Comparison of ENCODE assay signal across 8 mouse cellular contexts in the genomic region with DNA sequence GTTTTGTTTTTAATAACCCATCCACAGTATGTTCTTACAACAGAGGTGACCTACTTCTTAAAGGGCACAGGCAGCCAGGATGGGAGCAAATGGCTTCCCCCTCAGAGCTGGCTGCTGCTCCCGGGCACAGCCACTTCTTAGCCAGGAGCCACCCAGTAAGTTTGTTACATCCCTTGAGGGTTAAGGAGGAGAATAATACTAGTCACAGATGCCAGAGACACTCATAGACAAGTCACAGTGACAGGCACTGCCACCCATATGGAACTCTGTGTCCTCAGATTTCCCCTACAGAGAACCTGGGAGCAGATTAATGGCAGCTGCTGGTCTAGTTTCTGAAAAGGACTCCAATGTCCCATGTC. TPM values are rescaled to one million over a fixed set of nuclear protein-coding genes. Genes with fewer than 3 reads are reported as not detected.
A peak's percentile ranks its signal among the peaks of the same experiment; 100 is the strongest.
DNase-seq lines count a peak whose midpoint lies in the region; ATAC-seq and TF ChIP-seq lines count a peak whose summit lies in the region.

No protein-coding gene starts in this region.

- TF ChIP-seq CTCF in lung, adult 2 months (IDR thresholded peaks at IDR 0.05; ENCODE audit: insufficient read depth, low read length) = no peak

- H3K9ac ChIP-seq in embryonic facial prominence, embryonic 14.5 days (ENCODE audit: low read depth, low read length) = peak overlapping the region; percentile 68
- peak overlapping the region; percentile 53 for H3K9ac ChIP-seq in intestine, embryonic 14.5 days (ENCODE audit: low read length)
- no peak overlapping the region for H3K9ac ChIP-seq in neural tube, embryonic 12.5 days

- H3K4me3 ChIP-seq in lung, adult 2 months (replicated peaks; ENCODE audit: extremely low read depth, low read depth, low read length) = peak overlapping the region; percentile 37
- peak overlapping the region; percentile 12; the same call in 1 of the 2 replicates for H3K4me3 ChIP-seq in embryonic facial prominence, embryonic 14.5 days (ENCODE audit: low read depth, low read length)
- H3K4me3 ChIP-seq in intestine, embryonic 14.5 days (ENCODE audit: low read depth, low read length) = peak overlapping the region; percentile 33
- H3K4me3 ChIP-seq in neural tube, embryonic 12.5 days = no peak overlapping the region; the same call in 1 of the 2 replicates

- H3K4me1 ChIP-seq in lung, adult 2 months (ENCODE audit: control insufficient read depth, insufficient read depth, low read length) = peaks cover 9% of the 10 kb centered on the region
- peaks cover 29% of the 10 kb centered on the region for H3K4me1 ChIP-seq in embryonic facial prominence, embryonic 14.5 days (ENCODE audit: control insufficient read depth, insufficient read depth, low read length)
- H3K4me1 ChIP-seq in intestine, embryonic 14.5 days (replicated peaks; ENCODE audit: control insufficient read depth, insufficient read depth, low read length) = peaks cover 28% of the 10 kb centered on the region
- H3K4me1 ChIP-seq in neural tube, embryonic 12.5 days = peaks cover 34% of the 10 kb centered on the region

- DNase-seq in lung, adult 2 months = no peak
- no peak for DNase-seq in lung, postnatal 36 days
- no peak for DNase-seq in embryonic facial prominence, embryonic 14.5 days (ENCODE audit: low spot score)
- no peak for DNase-seq in intestine, embryonic 14.5 days (ENCODE audit: low spot score)
- DNase-seq in cerebellum, adult 9-10 months = no peak
- no peak for DNase-seq in cerebellum, adult 11-12 months
- DNase-seq in spleen, postnatal 36 days (ENCODE audit: low spot score in 2 of 2) = no peak

- H3K36me3 ChIP-seq in embryonic facial prominence, embryonic 14.5 days (ENCODE audit: control insufficient read depth, insufficient read depth, low read length) = peaks cover 6% of the 10 kb centered on the region
- H3K36me3 ChIP-seq in intestine, embryonic 14.5 days (ENCODE audit: control insufficient read depth, insufficient read depth, low read length) = peaks cover 6% of the 10 kb centered on the region
- no peaks in the 10 kb centered on the region for H3K36me3 ChIP-seq in neural tube, embryonic 12.5 days

- H3K4me2 ChIP-seq in embryonic facial prominence, embryonic 14.5 days (ENCODE audit: low read depth, low read length) = peak overlapping the region; percentile 80
- H3K4me2 ChIP-seq in intestine, embryonic 14.5 days (ENCODE audit: low read length) = peak overlapping the region; percentile 54
- peak overlapping the region; percentile 58 for H3K4me2 ChIP-seq in neural tube, embryonic 12.5 days (replicated peaks)

- 17% methylated on average over 1 of the region's 1 CpGs for WGBS in lung, adult 2 months
- WGBS in embryonic facial prominence, embryonic 14.5 days = 33% methylated on average over 1 of the region's 1 CpGs
- WGBS in intestine, embryonic 14.5 days = 50% methylated on average over 1 of the region's 1 CpGs
- 31% methylated on average over 1 of the region's 1 CpGs for WGBS in neural tube, embryonic 12.5 days

- TF ChIP-seq POLR2A in lung, adult 2 months (IDR thresholded peaks at IDR 0.05; ENCODE audit: borderline replicate concordance, extremely low read depth, low read depth, low read length) = no peak

- H3K27me3 ChIP-seq in embryonic facial prominence, embryonic 14.5 days (replicated peaks; ENCODE audit: control insufficient read depth, insufficient read depth, low read length) = no peaks in the 10 kb centered on the region
- H3K27me3 ChIP-seq in intestine, embryonic 14.5 days (replicated peaks; ENCODE audit: control insufficient read depth, insufficient read depth, low read length) = no peaks in the 10 kb centered on the region
- H3K27me3 ChIP-seq in neural tube, embryonic 12.5 days (replicated peaks) = no peaks in the 10 kb centered on the region

- no peaks in the 10 kb centered on the region for H3K9me3 ChIP-seq in embryonic facial prominence, embryonic 14.5 days (ENCODE audit: control insufficient read depth, low read length)
- H3K9me3 ChIP-seq in intestine, embryonic 14.5 days (ENCODE audit: control insufficient read depth, low read length) = no peaks in the 10 kb centered on the region
- no peaks in the 10 kb centered on the region for H3K9me3 ChIP-seq in neural tube, embryonic 12.5 days

- ATAC-seq in embryonic facial prominence, embryonic 14.5 days (ENCODE audit: low read depth) = peak; percentile 2
- ATAC-seq in intestine, embryonic 14.5 days (replicated peaks; ENCODE audit: low FRiP score, low TSS enrichment, low read depth) = peak; percentile 7; the same call in 1 of the 2 replicates
- 0 out of 2 replicates have a peak, but pooled peaks have one; percentile 5 for ATAC-seq in neural tube, embryonic 12.5 days (ENCODE audit: low FRiP score, low read depth)

- H3K27ac ChIP-seq in embryonic facial prominence, embryonic 14.5 days (replicated peaks; ENCODE audit: low read depth, low read length) = peak overlapping the region; percentile 99
- H3K27ac ChIP-seq in intestine, embryonic 14.5 days (ENCODE audit: low read depth) = peak overlapping the region; percentile 97
- H3K27ac ChIP-seq in neural tube, embryonic 12.5 days = peak overlapping the region; percentile 91

RNA-seq across cellular contexts. Expression of gene Ubc, which starts 2.6 kb away (rescaled TPM):
- polyA plus RNA-seq in lung, adult 2 months (2012; rRNA removed) = 705 and 874 TPM in 2 replicates
- 879 and 1,077 TPM in 2 replicates for polyA plus RNA-seq in embryonic facial prominence, embryonic 14.5 days (2014; fragmentation: Nextera tagmentation; extraction: Ambion mirVana)
- 949 and 989 TPM in 2 replicates for polyA plus RNA-seq in intestine, embryonic 14.5 days (2014; fragmentation: Nextera tagmentation; extraction: Ambion mirVana)
- 1,083 and 1,154 TPM in 2 replicates for polyA plus RNA-seq in neural tube, embryonic 12.5 days (2016; fragmentation: Nextera tagmentation; extraction: Ambion mirVana)

RNA-seq across cellular contexts. Expression of gene Gm10382, which starts 3.5 kb away (rescaled TPM):
- polyA plus RNA-seq in lung, adult 2 months (2012; rRNA removed) = 0.20 and 0.25 TPM in 2 replicates
- 0.24 TPM in 1 of 2 replicates, not detected in the other for polyA plus RNA-seq in embryonic facial prominence, embryonic 14.5 days (2014; fragmentation: Nextera tagmentation; extraction: Ambion mirVana)
- polyA plus RNA-seq in intestine, embryonic 14.5 days (2014; fragmentation: Nextera tagmentation; extraction: Ambion mirVana) = 0.15 and 0.30 TPM in 2 replicates
- 0.92 and 1.1 TPM in 2 replicates for polyA plus RNA-seq in neural tube, embryonic 12.5 days (2016; fragmentation: Nextera tagmentation; extraction: Ambion mirVana)

RNA-seq across cellular contexts. Expression of gene Dhx37, which starts 41.3 kb away (rescaled TPM):
- 11.1 and 13.4 TPM in 2 replicates for polyA plus RNA-seq in lung, adult 2 months (2012; rRNA removed)
- 4.8 and 5.4 TPM in 2 replicates for polyA plus RNA-seq in embryonic facial prominence, embryonic 14.5 days (2014; fragmentation: Nextera tagmentation; extraction: Ambion mirVana)
- polyA plus RNA-seq in intestine, embryonic 14.5 days (2014; fragmentation: Nextera tagmentation; extraction: Ambion mirVana) = 9.6 and 11.3 TPM in 2 replicates
- 15.0 and 15.6 TPM in 2 replicates for polyA plus RNA-seq in neural tube, embryonic 12.5 days (2016; fragmentation: Nextera tagmentation; extraction: Ambion mirVana)

RNA-seq across cellular contexts. Expression of gene Bri3bp, which starts 48.8 kb away (rescaled TPM):
- 5.0 and 8.2 TPM in 2 replicates for polyA plus RNA-seq in lung, adult 2 months (2012; rRNA removed)
- polyA plus RNA-seq in embryonic facial prominence, embryonic 14.5 days (2014; fragmentation: Nextera tagmentation; extraction: Ambion mirVana) = 28.8 and 29.3 TPM in 2 replicates
- polyA plus RNA-seq in intestine, embryonic 14.5 days (2014; fragmentation: Nextera tagmentation; extraction: Ambion mirVana) = 48.4 and 50.9 TPM in 2 replicates
- polyA plus RNA-seq in neural tube, embryonic 12.5 days (2016; fragmentation: Nextera tagmentation; extraction: Ambion mirVana) = 37.0 and 39.2 TPM in 2 replicates

RNA-seq across cellular contexts. Expression of gene Scarb1, which starts 51.7 kb away (rescaled TPM):
- 173 and 196 TPM in 2 replicates for polyA plus RNA-seq in lung, adult 2 months (2012; rRNA removed)
- polyA plus RNA-seq in embryonic facial prominence, embryonic 14.5 days (2014; fragmentation: Nextera tagmentation; extraction: Ambion mirVana) = 44.4 and 47.9 TPM in 2 replicates
- polyA plus RNA-seq in intestine, embryonic 14.5 days (2014; fragmentation: Nextera tagmentation; extraction: Ambion mirVana) = 47.6 and 50.8 TPM in 2 replicates
- 26.6 and 28.2 TPM in 2 replicates for polyA plus RNA-seq in neural tube, embryonic 12.5 days (2016; fragmentation: Nextera tagmentation; extraction: Ambion mirVana)
